Mouse (Mus musculus): ENCODE results near the gene Anxa3.
A peak's percentile ranks its signal among the peaks of the same experiment; 100 is the strongest.

The Anxa3 gene

GRCm38 (mm10) chr5:96792936-96793718 is at the start of gene Anxa3:
TSS of gene Anxa3 (plus strand) at chr5:96793339.
- DNase-seq: peak; percentile 76 to 84

DNA sequence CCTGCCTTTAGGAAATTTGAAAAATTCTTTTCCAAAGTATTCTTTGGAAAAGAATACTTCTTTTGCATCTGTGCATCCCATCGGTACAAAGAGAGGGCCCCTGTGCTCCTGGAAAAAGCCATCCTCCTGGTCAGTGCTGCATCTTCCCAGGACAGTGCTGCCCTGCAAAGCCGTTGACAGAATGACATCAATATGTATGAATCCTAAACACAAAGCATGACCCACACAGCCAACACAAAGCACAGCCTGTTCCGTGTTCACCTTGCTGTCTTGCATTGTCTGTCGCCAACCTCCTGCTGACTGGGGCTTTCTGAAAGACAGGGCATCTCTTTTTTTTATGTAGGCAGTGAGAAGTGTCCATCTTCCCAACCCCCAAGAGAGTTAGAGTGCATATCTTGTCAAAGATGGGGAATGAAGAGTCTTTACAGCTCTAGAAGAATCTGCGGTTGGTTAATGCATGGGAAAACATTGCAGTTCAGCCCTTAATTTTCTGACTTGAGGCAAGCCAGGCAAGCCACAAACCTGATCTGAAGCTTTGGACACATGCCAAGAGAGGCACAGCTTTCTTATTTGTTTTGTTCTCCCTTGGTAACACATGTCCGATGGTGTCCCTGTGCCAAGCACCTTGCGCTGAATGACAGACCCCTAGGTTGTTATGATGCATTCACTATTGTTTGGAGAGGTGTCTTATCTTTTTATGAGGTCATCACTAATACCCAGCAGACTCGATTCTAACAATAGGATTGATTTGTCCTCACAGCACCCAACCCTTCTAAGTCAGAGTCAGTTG is 45.7 kb upstream of the Anxa3 start:
- DNase-seq: no peak

- no peak for DNase-seq
Observed at GRCm38 (mm10) chr5:96757615-96758014, 35.5 kb upstream of the Anxa3 start.

- no peak for DNase-seq
Observed at GRCm38 (mm10) chr5:96762021-96762420, 31.1 kb upstream of the Anxa3 start.

GRCm38 (mm10) chr5:96768846-96769471 is 24.2 kb upstream of the Anxa3 start:
- DNase-seq: peak; percentile 46 to 84

DNA sequence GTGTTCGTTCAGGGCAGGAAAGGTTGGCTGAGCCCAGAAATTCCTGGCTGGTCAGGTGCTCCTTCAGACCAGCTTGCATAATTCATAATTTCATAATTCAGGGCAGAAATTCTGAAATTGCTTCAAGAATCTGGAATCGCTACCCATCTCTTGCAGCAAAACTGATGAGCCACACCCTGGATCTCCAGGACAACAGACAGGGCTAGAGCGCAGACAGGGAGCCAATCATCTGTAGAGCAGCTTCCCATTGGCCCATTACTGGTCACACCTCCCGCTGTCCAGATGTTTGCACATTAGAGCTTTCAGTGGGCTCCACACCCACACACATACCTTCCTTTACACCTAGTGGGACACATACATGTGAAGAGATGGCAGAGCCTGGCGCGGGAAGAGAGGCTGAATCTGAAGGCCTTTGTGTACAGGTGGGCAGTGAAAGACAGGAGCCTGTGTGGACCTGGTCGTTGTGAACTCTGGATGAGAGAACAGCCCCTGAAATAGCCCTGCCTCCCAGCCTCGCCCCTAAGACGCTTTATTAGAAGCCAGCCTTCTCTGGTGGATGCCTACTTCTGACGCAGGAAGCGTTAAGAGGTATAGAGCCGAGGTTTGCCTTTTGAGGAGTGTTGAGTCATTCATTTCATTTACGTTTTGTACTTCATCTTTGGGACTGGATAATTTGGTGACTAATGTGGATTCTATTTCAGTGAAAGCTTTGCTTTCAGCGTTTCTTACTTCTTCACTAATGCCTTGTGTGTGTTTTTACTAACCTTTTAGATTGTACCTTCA is 9.4 kb upstream of the Anxa3 start:
- no peak for DNase-seq

- DNase-seq: no peak
Observed at GRCm38 (mm10) chr5:96785096-96785495, 8.0 kb upstream of the Anxa3 start.

DNA sequence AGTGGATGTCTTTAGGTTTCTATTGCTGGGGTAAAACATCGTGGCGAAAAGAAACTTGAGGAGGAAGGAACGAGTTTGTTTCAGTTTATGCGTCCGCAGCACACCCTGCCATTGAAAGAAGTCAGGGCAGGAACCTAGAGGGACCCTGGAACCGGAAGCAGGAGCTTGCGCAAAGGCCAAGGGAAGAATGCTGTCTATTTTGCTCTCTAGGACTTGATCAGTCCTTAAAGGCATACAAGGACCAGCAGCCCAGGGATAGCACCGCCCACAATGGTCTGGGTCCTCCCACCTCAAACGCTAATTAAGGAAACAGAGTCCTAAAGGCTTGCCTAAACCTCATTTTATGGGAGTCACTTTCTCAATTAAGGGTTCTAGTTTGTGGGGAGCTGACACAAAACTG is 717 bp upstream of the Anxa3 start:
- peak; percentile 65 to 73 for DNase-seq

GRCm38 (mm10) chr5:96793953-96794635 is 955 bp downstream of the Anxa3 start:
- no peak for DNase-seq

GRCm38 (mm10) chr5:96795752-96796151 is 2.6 kb downstream of the Anxa3 start:
- DNase-seq: peak; percentile 26 to 73

- no peak for DNase-seq
Observed at GRCm38 (mm10) chr5:96797465-96797864, 4.3 kb downstream of the Anxa3 start.

GRCm38 (mm10) chr5:96799165-96799564 is 6.0 kb downstream of the Anxa3 start:
- DNase-seq: no peak

DNA sequence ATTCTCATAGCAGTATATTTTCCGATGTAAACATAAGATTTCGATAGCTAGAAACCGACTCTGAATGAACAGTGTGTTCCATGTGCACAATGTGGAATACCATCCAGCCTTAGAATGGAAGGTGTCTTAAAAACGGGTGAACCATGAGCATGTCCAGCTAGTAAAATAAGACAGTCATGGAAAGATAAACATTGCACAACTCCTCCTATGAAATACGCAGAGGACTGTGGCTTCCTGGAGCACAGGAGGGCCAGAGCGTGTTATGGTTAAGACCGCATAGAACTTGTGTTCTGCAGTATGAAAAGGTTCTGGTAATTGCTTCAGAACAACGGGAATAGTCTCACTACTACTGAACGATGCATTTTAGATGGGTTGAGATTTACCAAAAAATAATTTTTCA is 6.8 kb downstream of the Anxa3 start:
- DNase-seq: no peak

DNA sequence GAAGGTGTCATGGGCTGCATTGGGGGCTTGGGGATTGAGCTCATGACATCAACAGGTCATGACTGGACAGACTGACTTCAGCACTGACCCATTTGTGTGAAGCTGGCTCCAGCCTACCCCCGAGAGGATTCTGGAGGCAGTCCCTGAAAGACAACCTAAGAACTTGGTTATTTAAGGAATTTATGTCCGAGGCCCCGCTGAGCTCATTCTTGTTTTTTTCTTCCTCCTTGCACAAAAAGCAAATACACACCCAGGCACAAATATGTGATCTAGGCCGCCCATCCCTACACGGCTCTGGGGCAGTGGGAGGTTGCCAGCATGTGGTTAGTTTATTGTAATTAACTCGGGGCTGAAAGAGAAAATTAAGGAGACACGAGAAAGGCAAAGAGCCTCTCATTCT is 9.0 kb downstream of the Anxa3 start:
- peak in 1 of 2 experiments; percentile 11 for DNase-seq

GRCm38 (mm10) chr5:96803091-96803490 is 10.0 kb downstream of the Anxa3 start:
- DNase-seq: peak; percentile 34 to 50

- DNase-seq: peak; percentile 23 to 67
Observed at GRCm38 (mm10) chr5:96804304-96804703, 11.2 kb downstream of the Anxa3 start.

DNA sequence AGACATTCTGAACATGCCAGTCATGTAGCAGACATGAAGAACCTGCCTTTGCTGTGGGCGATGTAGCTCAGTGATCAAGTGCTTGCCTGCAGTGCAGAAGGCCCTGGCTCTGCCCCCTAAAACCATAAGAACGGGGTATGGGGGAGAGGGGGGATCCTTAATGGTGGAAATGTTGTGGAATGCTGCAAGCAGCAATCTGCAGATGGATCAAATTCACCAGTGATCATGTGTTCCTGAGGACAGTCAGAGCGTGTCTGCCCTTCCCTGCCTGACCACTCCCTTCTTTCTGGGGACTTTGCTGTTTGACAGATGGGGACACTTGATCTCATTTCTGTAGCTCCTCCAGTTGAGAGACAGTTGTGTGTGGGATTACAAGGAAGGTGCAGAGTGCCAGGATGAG is 11.7 kb downstream of the Anxa3 start:
- no peak for DNase-seq

GRCm38 (mm10) chr5:96810620-96811019 is 17.5 kb downstream of the Anxa3 start:
- DNase-seq: no peak

GRCm38 (mm10) chr5:96824769-96825327 is 31.7 kb downstream of the Anxa3 start:
- DNase-seq: no peak

GRCm38 (mm10) chr5:96827176-96827575 is 34.0 kb downstream of the Anxa3 start:
- DNase-seq: no peak

GRCm38 (mm10) chr5:96834338-96834737 is 41.2 kb downstream of the Anxa3 start:
- no peak for DNase-seq

DNA sequence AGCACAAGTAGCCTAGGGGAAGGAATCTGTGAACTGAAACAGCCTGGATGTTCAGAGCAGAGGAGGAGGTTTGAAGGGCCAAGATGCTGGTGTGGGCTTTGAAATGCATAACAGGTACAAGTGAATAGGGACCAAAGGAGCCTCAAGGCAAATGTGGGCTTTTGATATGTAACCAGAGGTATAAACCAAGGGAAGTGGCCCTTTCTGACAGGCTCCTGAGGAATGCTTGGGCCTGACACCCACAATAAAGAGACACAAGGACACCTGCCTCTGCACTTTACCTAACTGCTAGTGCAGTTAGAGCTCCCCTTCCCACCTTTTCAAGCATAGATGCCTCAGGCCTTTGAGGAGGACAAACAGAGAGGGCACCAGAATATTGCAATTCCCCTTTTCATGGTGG is 54.8 kb downstream of the Anxa3 start:
- DNase-seq: no peak

Measured in kidney, postnatal 36 days (tissue).